Mouse (Mus musculus) mouse embryonic stem cell (cell line): ENCODE measurements around the gene Sept11.

Experiments used
- in situ Hi-C, 2 experiments: fragments of 300-500 bp; cut with MboI; formaldehyde crosslinking; loops; 1 replicate in 1 of 2; 3 replicates in 1 of 2; pipeline ENCODE4 v1.14.3; 2019 to 2020; ENCODE audit warnings: low sequenced_read_pairs in 2 of 2, low pct_unique_long_range_greater_than_20kb in 1 of 2, mixed read lengths in 1 of 2; ENCODE audit not compliant: unreplicated experiment in 1 of 2

Sept11 gene

DNA sequence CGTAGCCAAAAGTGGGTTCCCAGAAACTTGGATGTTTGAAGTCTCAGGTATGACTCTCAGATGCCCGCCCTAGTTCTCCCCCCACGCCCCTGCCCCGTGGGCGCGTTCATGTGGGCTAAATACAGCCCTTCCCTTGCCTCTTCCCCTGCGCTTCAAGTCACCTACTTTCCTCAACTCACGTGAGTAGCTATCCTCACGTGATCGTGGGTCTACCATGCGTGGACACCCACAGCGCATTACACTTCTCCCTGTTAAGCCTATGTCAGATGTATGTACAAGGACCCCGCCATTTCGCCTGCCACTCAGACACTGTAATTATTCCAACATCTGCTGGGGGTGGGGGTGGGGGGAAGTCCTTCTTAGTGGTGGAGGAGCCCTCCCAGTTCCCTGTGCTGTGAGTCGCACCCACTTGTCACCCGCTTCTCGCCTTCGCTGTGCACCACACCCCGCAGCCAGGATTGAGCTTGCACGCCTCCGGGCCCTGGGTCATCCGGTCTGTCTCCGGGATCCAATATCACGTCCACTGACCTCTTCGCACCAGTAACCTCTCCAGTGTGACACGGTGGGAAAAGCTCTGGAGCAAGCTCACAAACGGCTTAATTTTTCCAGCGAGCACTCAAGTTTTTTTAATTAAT, 973 bp upstream of the Sept11 start:
- in situ Hi-C loops = no loop called here

DNA sequence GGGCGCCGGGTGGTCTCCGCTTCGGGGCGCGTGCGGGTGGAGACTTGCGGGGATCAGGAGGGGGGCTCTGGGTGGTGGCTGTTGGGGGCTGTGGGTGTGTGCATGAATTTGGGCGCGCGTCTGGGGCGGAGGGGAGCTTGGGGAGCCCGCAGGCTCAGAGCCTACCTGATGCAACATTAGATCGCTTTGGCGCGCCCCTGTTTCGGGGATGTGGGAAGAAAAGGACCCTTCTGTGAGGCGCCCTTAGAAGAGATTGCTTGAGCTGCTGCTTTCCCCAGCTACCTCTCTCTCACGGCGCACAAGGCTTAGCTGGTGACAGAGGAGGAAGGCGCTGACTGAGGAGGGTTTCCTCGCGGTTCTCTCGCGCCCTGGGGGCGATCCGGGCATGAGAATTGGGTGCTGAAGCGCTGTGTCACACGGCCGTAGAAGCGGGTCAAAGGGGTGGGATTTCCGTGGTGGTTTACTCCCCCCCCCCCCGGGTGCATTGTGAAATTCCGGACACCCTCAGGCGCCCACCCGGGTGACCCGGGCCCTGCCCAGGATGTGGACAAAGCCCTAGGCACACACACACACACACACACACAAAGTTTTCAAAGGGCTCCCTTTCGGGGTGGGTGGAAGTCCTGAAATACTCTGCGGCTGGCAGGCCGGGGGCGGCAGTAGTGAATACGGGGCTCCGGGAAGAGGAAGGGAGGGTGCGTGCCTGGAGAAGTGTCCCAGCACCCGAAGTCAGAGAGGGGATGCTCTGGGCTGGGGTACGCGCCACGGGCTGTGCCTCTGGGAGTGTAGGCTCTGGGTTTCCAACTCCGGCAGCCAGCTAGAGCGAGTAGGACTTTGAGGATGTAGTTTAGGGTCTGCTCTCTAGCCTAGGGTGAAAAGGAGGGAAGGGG, 646 bp downstream of the Sept11 start:
- in situ Hi-C loops = no loop called here

DNA sequence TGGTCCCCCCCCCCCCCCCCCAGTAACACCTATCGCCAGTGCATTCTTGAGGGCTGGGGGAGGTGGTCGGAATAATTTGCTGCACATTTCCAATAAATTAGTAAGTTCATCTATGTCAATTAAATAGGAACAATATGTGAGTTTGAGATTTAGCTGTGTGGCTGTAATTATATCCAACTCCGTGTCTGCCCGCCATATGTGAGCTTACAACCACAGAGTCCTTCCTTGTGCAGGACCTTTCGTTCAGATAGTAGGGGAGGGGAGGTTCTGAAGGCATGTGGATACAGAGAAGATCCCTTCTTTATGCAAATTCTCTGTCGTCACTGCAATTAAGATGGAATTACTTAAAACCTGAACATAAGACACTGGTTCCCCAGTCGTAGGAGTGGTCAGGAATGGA, 2.1 kb downstream of the Sept11 start:
- in situ Hi-C loops = no loop called here

DNA sequence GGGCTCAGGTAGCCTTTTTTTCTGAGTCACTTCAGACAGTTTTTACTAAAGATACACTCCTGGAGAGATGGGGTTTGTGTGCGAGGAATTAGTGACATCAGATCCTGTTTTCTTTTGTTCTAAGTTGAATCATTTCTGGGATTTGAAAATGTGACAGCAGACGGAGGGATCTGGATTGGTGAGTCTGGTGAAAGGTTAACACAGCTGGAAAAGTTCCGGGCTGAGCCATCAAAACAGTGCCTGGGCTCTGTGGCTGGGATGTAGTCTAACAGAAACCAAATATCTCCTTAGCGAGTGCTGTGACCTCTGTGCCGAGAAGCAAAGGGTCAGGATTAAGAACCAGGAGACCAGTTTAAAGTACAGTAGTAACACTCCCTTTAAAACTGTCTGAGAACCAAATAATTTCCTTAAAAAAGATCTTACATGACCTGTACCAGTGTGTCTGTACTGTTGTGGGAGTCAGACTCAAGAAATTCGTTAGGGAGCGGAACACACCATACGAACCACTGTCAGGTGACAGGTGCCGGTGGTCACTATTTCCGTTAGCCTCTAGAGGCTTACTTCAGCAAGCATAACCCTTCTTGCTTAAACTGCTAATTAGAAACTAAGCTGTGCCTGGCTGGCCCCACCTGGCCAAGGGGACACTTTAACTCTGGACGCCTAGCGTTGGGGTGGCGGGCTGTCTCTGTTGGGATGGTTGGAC, 4.1 kb downstream of the Sept11 start:
- in situ Hi-C loops = no loop called here

DNA sequence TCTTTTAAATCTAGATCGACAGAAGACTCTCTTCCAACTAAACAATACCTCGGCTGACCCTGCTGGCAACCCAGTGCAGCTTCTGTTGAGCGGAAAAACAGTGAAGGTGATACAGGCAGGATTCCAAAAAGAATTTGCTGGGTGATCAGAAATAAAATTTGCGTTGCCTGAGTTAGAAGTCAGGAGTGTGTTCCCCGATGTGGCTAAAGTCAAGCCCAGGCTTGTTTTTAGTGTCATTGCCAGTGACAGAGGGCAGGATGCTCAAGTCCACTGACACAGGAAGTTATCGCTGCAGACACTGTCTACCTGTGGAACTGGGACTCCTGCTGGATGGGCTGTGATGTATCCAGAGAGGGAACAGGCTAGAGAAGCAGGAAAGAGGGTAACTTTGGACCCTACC, 5.0 kb downstream of the Sept11 start:
- in situ Hi-C loops = no loop called here

DNA sequence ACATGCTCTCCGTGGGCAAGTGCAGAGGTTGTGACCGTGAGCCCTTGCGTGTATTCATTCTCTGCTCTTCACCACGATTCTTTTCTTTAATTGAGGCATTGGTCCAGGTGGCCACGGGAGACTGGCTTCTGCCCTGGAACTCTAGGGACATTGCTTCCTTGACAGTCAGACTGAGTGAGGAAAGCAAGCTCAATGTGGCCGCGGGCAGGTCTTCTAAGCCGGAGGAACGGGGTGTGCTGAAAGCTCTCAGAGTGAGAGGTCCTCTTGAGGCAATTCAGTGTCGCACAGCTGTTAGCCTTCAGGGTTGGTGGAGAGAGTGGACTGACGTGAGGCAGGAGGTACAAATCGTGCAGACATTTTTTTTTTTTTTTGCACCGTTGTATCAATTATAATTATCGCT, 5.6 kb downstream of the Sept11 start:
- in situ Hi-C loops = no loop called here

GRCm38 (mm10) chr5:93100906-93101305, 7.7 kb downstream of the Sept11 start:
- in situ Hi-C loops = no loop called here

DNA sequence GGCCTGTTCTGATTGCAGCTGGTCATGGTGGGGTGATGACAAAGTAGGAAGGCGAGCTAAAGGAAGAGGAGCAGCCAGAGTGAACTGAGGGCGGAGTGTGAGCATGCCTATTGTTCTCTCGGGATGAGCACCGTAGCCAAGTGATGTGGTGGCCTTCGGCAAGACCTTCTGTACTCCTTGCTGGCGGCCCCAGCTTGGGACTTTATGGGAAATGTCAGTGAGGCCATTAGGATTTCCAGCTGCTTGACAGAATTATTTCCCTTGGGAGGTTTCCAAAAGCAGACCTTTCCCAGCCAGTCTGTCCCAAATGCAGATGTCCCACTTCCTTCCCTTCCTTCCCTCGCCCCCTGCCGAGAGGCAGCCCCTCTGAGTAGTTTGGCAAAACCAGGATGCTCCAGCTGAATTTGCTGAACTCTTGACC, 8.1 kb downstream of the Sept11 start:
- in situ Hi-C loops = no loop called here

- in situ Hi-C loops = no loop called here
Observed at GRCm38 (mm10) chr5:93103603-93104002, 10.4 kb downstream of the Sept11 start.

GRCm38 (mm10) chr5:93104987-93105823, 12.0 kb downstream of the Sept11 start:
- in situ Hi-C loops = no loop called here

DNA sequence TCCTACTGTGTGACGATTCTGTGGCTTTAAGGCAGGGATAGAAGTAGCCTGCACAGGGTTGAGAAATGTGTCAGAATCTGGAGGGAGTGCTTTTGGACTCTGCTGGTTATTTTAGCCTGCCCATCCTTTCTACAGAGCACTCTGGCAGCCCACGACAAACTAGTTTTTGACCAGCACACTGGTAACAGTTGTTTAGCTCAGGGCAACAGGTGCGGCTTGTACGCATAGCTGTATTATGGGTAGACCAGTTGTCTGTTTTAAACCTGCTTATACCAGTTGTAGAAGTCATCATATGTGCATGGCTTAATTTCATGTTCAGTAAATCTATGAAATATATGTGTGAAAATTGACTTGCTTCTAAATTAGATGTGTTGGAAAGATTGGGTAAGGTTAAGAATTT, 12.8 kb downstream of the Sept11 start:
- in situ Hi-C loops = no loop called here

DNA sequence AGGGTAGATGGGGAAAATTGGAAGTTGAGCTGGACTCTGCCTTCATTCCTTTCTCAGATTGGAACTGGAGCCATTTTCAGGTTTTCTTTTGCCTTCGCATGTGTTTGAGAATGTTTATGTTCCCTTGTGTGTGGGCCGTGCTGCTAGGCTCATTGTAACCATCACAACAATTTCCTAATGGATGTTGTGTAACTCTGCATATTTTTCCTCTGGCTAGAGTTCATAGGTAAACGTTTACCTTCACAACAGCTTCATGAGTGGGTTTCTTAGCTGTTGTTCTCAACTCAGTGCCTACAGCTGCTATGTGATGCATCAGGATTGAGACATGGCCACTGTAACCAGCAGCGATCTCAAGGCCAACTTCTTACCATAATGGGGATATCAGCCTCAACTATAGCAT, 15.5 kb downstream of the Sept11 start:
- in situ Hi-C loops = no loop called here

DNA sequence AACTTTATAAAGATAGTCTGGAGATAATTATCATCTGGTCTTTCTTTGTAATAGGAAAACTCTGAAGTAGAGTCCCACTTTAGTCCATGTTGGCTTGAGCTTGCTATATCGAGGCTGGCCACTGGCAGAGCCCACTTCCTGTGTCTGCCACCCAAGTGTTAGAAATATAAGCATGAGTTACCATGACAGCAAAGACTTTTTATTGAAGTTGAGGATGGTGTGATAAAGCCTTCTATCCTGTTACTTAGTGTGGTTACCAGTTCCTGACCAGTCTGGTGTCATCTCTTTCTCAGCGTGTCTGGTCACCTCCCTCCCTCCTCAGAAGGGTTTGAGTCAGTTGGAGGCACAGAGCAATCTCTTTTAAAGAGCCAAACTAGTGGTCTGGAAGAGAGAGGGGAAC, 16.3 kb downstream of the Sept11 start:
- in situ Hi-C loops = no loop called here

GRCm38 (mm10) chr5:93112290-93112689, 19.1 kb downstream of the Sept11 start:
- in situ Hi-C loops = no loop called here

- in situ Hi-C loops = no loop called here
Observed at GRCm38 (mm10) chr5:93113517-93113916, 20.3 kb downstream of the Sept11 start.

- in situ Hi-C loops = no loop called here
Observed at GRCm38 (mm10) chr5:93114515-93114914, 21.3 kb downstream of the Sept11 start.

DNA sequence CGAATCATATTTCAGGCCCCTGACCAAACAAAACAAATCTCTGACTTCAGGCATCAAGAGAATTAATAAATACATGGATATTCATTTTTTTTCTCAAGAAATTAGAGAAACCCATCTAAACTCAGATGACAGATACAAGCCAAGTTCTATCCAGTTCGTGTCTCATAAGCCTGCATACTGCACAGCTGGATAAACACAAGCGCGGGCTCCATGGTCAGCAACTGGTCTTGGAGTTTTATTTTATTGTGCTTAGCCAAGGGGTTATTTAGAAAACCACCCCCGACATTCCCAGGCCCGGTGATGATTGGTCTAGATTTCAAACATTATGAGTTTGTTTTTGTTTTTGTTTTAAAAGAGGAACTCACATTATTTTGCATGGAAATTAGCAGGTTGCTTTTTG, 21.8 kb downstream of the Sept11 start:
- in situ Hi-C loops = no loop called here

DNA sequence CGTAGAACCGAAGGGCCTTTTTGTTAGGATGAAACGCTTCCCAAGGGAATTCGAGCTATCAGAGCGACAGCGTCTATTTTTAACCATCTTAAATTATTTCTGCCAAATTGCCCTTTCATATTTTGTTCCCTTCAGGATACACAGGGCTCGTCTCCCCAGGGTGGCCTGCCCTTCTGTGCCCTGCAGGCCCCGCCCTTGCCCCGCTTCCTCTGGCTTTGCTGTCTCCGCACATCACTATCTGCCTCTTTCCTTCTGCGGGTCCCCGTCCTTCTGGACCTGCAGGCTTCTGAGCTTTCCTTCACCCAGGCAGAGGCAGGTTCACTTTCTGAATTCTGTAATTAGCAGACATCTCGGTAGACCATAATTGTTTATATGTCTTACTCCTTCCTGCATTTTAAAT, 22.6 kb downstream of the Sept11 start:
- in situ Hi-C loops = no loop called here

- in situ Hi-C loops = no loop called here
Observed at GRCm38 (mm10) chr5:93117648-93118047, 24.4 kb downstream of the Sept11 start.
